20 mouse cellular contexts compared by ENCODE assay signal in genomic region chr7:80850520-80850919, GRCm38 (mm10). TPM values are rescaled to one million over a fixed set of nuclear protein-coding genes. Genes with fewer than 3 reads are reported as not detected.
"Had no signal": no experiment of that assay in that cellular context is flagged by ENCODE, and none has a peak within 500 bp of the region (broad histone marks: within the 10 kb centered on the region; RNA-seq: fewer than 3 reads in every experiment).

No protein-coding gene starts in this region.

- DNase-seq: liver, embryonic 13.5 days; liver, postnatal 0 days; lung, adult 2 months; lung, postnatal 14 days; lung, postnatal 36 days; right cerebral cortex, adult 18-20 months; right cerebral cortex, postnatal 25 days; right cerebral cortex, postnatal 4 days; spleen, adult 18-20 months had no signal

- H3K9ac ChIP-seq: liver, embryonic 13.5 days; liver, embryonic 15.5 days; liver, postnatal 0 days; lung, embryonic 15.5 days; midbrain, embryonic 13.5 days; midbrain, embryonic 15.5 days; neural tube, embryonic 13.5 days; neural tube, embryonic 15.5 days had no signal

- H3K9me3 ChIP-seq: liver, embryonic 13.5 days; liver, embryonic 15.5 days; lung, embryonic 15.5 days; midbrain, embryonic 13.5 days; midbrain, embryonic 15.5 days; neural tube, embryonic 13.5 days; neural tube, embryonic 15.5 days had no signal

- H3K4me1 ChIP-seq: liver, embryonic 15.5 days; lung, embryonic 15.5 days; midbrain, embryonic 13.5 days; midbrain, embryonic 15.5 days; neural tube, embryonic 13.5 days; neural tube, embryonic 15.5 days had no signal

- ATAC-seq: midbrain, embryonic 13.5 days had no signal

- H3K27me3 ChIP-seq: liver, embryonic 13.5 days; liver, embryonic 15.5 days; lung, embryonic 15.5 days; midbrain, embryonic 15.5 days; neural tube, embryonic 13.5 days; neural tube, embryonic 15.5 days had no signal

- H3K36me3 ChIP-seq: liver, embryonic 13.5 days; liver, embryonic 15.5 days; lung, embryonic 15.5 days; midbrain, embryonic 13.5 days; midbrain, embryonic 15.5 days; neural tube, embryonic 13.5 days; neural tube, embryonic 15.5 days had no signal

- H3K4me2 ChIP-seq: liver, embryonic 11.5 days; liver, embryonic 13.5 days; liver, embryonic 15.5 days; lung, embryonic 15.5 days; midbrain, embryonic 11.5 days; midbrain, embryonic 13.5 days; midbrain, embryonic 15.5 days; neural tube, embryonic 13.5 days; neural tube, embryonic 15.5 days had no signal

- H3K4me3 ChIP-seq: liver, embryonic 13.5 days; liver, embryonic 15.5 days; lung, embryonic 15.5 days; megakaryocyte, embryonic 14.5 days; midbrain, embryonic 13.5 days; midbrain, embryonic 15.5 days; myocyte; neural tube, embryonic 13.5 days; neural tube, embryonic 15.5 days had no signal

- H3K27ac ChIP-seq: liver, embryonic 13.5 days; liver, embryonic 15.5 days; lung, embryonic 15.5 days; macrophage; midbrain, embryonic 13.5 days; midbrain, embryonic 15.5 days; neural tube, embryonic 13.5 days; neural tube, embryonic 15.5 days had no signal

RNA-seq across cellular contexts. Expression of gene Nmb, which starts 54.4 kb away (rescaled TPM):
- polyA plus RNA-seq: macrophage had no signal
